Mouse (Mus musculus) right cerebral cortex, postnatal 10 days (tissue): ENCODE results near the gene Ppp1r12b.

Experiments used
- DNase-seq, 2 experiments: peaks; one replicate each; pipeline ENCODE4 v3.0.0; 2021; ENCODE audit warnings: low spot score in 2 of 2

Ppp1r12b gene

DNA sequence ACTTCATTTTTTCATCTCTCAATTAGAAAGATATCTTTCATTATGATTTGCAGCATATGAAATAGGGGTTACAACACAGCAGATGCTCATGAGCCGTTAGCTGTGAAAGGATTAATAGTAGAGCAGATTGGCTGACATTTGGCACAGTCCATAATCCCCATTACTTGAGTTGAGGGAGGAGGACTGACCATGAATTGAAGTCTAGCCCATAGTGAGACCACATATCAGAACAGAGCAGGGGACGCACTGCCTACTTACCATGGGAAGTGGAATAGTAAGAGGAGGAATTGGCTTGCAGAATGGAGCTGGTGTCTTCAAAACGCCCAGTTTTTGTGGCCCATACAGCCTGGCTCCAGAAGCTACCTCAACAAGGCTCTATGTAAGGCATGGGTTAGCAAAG lies 159.2 kb downstream of the Ppp1r12b start:
- no peak for DNase-seq

DNA sequence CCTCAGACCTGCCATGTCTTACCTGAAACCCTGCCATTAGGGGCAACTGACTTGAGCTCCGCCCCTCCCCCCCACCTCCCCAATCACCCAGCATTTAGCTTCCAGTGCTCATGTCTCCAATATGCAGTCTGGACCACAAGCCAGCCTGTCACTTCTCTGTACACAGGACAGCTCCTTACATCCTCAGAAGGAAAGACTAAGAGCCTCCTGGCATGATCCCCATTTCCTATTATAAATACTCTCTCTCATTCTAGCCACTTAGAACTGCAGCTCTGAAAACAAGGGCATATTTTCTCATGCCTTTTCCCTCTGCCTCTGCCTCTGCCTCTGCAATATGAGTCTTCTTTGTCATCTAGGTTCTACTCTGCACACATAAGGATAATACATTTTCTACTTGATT lies 159.7 kb downstream of the Ppp1r12b start:
- no peak for DNase-seq

DNA sequence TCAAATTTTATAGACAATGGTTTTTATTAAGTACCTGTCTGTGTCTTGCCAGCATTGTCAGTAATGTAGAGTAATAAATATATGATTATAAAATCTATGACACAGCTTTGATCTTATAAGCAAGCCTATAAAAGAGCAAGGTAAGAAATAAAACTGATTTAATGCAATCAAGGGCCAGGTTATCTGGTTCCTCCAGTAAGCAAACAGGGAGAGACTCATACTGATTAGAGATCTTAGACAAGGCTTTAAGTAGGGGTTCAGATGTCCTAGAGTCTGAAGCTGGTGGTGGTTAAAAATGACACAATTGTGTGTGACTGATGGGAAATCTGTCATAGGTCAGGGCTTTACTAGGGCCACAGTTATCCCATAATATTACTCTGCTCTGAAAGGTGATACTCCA lies 164.3 kb downstream of the Ppp1r12b start:
- no peak for DNase-seq

DNA sequence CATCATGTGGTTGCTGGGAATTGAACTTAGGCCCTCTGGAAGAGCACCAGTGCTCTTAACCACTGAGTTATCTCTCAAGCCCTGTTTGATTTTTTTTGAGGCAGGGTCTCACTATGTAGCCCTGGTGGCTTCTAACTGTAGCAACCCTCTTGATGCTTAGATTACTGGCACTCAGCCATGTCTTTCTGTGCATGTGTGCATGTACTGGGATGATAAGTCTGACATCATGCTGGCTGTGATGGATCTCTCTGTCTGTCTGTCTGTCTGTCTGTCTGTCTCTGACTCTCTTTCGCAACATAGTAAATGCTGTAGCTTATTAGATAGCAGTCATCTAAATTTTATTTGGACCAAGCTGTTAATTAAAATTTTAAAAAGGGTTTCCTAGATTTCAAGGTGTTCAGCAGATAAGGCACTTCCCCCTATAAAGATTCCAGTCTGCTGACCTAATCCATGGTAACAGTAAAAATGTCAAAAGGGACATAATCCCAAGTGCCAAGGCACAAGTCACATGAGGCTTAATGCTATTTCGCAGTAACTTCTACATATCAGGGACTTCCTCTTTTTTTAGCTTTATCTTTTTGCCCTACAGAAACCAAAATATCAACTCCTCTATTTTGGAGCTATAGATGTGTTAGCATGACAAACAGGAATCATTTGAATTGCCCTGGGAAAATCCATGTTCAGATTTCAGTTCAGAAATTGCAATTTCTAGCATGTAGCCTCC lies 164.9 kb downstream of the Ppp1r12b start:
- DNase-seq = no peak

DNA sequence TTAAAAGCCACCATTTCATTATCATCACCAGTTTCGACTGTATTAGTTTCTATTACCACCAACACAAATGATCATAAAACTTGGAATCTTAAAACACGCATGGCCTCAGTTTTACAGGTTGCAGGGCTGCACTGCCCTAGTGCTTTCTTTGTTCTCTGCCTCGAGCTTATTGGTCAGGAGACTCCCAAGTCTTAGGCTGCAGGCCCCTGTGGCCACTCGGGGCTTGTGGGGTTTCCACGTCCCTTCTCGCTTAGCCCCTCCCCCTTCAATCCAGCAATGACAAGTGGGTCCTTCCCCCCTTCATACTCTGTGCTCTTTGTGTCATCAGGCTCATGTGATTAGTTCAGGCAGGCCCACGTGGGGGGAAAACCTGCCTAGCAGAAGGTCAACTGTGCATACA lies 167.6 kb downstream of the Ppp1r12b start:
- no peak for DNase-seq

DNA sequence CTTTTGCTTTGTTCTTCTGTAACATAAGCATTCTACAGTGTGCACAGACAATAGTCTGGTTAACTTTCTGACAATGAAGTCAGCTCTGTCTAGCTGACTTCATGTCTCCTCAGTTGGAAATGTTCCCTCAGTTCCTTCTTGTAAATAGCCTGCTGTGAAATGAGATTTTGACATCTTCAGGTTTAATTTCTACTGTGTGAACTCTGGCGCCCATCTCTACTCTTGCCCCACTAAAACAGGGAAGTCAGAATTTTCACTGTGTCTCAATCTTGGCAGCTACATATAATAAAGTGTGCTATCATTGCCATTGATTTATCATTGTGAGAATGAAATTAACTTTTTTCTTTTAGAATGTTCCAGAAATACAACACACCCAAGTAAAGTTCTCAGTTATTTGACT lies 170.8 kb downstream of the Ppp1r12b start:
- no peak for DNase-seq

DNA sequence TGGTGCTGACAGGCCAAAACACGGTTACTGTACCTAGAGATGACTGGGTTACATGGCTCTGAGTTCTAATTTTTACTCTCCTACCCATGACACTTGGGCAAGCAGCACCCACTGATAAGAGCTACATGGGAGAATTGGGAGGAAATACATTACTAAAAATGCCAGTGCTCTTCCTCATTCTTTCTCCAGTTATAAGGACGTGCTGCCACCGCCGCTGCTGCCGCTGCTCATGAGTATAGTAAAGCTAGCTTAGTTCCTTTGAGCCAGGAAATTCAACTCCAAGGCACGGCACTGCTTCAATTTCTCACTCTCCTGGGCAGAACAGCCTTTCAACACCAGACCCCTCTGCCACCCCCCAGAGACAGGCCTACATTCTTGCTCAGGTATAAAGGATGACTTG lies 171.3 kb downstream of the Ppp1r12b start:
- DNase-seq = no peak

DNA sequence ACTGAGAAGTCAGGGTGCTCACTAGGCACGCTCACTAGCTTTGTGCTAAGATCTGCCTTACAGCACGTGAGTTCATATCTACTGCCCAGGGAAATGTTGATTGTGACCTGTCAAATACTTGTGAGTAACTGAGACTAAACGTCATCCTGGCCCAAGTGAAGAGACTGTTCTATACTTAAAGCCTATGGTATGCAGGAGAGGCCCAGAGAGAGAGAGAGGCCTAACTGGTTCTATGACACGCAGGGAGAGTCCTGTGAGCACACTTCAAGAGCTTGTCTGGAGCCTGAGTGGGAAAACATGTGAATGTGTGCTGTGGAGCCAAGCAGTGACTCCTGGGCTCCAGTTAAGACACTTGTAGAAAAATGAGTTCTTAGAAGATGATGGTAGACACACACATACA lies 171.8 kb downstream of the Ppp1r12b start:
- DNase-seq = no peak

DNA sequence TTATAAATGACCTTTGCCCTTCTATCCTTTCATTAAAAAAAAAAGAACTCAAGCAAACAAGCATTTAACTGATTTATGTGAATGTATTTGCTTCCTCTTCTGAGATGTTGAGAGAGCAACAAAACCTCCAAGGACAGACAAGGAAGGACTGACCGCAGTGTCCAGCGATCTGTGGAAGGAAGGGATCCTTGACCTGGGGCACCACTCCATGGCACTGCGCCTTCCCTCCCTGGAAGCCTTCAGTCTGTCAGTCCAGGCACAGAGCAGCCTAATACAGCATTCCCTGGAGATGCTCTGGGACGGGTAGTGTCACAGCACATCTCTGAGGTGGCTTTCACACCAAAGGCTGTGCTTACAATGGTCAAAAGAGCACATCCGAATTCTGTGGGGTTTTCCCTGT lies 172.9 kb downstream of the Ppp1r12b start:
- DNase-seq = no peak

DNA sequence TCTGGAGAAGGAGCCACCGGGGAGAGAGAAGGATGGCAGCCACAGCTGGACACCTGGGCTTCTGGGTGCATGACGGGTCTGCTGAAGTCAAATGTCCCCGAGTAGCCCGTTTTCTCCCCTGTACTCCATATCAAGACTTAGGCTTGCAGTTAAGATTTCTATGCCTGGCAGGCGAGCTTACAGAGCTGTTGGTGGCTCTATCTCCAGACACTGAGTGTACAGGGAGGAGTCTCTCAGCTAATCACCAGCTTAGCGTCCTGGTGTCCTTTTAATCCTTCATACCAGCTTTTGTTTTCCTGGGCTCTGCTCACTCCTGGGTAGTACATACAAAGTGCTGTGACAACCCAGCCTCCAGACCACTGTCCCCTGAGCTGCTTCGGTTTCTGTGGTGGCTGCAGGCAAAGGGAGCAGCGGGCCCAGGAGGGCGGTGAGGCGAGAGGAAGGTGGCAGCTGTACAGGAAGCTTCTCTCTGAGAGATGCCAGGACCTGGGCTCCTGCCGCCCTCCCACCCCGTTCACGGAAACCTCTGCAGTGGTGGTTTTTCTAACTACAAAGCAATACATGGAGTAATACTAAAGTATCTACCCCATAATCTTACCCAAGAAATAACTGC lies 177.7 kb downstream of the Ppp1r12b start:
- DNase-seq = no peak

DNA sequence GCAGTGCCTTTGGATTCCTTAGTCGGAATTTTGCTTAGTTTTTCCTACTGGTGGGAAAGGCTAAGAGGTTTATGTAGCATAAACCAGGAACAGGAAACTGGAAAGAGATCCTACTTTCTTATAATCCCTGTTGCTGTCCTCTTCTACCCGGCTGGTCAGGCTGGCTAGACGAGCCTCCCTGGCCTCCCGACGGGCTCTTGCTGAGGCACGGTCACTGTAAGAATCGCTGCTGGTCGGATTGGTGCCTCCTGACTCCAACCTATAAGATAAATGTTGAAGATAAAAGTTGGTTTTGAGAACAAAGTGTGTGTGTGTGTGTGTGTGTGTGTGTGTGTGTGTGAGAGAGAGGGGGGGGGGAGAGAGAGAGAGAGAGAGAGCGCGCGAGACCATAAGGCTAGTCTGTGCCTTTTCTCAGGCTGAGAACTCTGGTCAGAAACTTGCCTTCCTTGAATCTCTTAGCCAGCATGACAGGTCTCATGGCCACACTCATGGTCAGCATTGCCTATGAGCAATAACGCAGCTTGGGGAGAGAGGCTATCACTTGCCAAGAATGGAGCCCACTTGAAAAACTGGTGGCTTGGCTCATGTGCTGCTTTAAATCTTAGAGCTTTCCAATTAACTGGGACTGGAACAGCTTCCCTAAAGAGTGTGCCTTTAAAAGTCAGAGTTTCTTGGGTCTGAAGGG lies 178.4 kb downstream of the Ppp1r12b start:
- no peak for DNase-seq

DNA sequence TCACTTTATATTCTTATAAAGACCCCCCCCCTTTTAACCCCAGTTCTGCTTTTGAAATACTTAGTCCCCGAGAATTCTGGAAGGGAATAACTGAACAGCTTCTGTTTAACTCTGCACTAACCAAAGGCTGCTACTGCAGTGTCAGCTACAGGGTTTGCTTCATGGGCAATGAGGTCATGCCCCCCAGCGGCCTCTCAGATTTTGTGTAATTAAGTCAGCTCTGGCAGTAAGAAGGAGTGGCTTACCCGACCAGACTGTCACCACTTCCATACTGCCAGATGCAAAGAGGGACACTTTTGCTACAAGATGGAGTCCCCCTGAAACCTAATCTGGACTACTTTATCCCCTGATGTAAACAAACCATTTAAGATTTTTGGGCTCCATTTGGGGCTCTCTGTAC lies 180.1 kb downstream of the Ppp1r12b start:
- no peak for DNase-seq

DNA sequence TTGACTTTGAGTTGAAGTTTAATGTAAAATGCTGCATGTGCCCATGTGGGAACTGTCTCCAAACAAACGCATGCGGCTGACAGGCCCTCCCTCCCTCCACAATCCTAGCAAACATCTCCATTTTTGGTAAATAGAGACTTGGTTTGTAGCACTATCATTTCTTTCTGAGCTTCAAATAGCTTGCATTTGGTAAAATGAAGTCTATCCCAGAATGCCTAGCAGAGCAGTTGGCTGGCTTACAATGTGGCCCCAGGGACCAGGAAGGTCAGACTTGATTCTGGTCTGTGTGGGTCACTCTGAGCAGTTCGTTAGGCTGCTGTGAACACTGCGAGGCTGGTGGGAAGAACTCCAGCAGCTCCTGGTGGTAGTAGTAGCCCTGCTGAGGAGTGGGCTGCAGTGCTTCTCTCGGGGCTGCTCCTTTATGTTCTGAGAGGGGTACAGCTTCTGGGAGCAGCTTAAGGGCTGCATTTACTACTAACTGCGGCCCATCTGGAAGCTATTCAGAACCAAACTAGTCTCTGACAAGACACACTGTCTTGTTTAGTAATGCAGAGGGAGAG lies 180.9 kb downstream of the Ppp1r12b start:
- DNase-seq = no peak

DNA sequence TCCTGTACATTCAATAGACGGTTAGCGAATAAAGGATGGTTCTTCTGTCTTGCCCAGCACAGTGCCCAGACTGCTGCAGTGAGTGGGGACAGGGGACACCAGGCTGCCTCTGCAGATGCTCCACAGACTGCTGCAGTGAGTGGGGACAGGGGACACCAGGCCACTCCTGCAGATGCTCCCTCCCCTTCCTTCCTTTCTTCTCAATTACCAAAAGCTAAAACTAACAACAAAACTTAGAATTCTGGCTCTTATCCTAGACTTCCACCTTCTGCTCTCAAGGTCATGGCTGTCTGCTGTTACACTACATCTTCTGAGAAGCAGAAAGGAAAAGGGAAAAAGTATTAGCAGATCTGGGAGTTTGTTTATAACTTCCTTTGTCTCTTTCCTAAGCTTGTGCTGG lies 181.5 kb downstream of the Ppp1r12b start:
- no peak for DNase-seq

DNA sequence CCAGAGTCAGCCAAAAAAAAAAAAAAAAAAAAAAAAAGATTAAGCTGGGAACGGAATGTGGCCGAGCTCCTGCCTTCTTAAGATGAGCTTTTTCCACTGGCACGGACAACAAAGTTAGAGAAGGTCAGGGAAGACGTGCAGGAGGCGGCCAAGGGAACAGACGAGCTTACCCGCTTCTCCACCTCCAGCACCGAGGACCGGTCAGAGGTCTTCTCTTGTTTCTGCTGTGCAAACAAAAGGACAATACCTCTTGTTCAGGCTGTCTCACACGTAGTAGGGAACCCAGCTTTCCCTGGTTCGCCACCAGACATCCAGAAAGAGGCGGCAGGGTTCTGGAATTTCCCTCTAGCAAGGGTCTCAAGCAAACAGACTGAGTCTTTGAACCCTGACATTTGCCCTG lies 182.5 kb downstream of the Ppp1r12b start:
- no peak for DNase-seq

DNA sequence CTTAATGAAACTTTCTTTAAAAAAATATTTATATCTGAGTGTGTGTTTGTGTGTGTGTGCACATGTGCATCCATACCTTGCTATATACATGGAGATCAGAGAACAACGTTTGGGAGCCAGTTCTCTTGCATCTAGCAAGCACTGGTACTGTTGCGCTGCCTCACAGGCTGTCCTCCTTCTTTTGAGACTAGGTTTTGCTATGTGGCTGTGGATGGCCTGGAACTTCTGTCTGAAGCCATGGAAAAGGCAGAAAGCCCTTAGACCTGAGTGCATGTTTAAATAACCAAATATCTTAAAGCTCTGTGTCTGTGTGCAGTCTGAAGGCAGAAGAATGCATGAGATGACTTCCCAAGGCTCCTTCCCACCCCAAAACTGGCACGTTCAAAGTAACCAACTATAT lies 182.9 kb downstream of the Ppp1r12b start:
- DNase-seq = no peak

DNA sequence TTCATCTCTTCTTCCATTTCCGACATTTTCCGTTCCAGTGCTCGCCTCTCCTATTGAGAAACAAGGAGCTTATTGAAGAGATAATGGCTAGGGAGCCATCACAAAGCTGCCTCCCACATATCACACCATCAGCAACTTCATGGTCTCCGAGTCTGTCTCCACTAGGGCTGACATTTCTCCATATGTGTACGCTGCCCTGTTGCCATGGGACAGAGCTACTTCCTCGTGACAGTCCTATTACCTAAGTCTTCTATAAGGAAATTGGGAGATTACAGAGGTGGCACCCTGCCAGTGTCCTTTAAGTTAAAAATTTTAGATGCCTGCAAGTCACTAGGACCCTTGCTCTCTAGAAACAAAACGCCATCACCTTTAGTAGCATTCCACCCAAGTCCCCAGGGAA lies 183.7 kb downstream of the Ppp1r12b start:
- DNase-seq = no peak

DNA sequence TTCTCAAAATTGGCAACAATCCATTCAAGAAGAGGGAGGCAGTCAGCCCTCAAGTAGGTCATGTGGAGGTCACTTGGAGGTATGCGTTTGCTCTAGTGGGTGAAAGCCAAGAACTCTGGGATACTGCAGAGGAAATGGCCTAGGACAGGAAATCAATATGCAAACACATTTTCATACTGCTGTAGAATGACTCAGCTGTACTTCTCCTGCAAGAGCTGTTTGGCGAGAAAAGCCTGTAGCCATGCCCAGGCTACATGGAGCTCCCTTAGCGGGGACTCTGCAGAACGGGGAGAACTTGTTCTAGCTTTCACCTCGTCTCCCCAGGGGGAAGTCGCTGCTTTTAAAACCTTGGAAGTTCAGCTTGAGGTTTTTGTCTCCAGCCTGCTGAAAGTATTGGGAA lies 184.4 kb downstream of the Ppp1r12b start:
- no peak for DNase-seq

DNA sequence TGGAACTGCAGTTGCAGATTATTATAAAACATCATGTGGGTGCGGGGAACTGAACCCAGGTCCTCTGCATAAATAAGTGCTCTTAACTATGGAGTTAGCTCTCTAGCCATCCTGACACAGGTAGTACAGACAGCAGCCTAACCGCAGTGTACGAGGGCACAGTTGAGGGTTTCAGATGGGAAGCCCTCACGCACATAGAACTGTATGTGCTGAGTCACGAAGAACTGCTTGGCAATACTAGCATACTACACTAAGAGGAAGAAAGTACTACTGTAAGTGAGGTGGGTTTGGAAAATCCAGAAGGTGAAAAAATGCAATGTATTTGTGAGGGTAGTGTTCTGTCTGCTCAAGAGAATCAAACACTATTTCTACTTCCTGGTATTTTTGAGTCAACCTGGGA lies 185.4 kb downstream of the Ppp1r12b start:
- no peak for DNase-seq

DNA sequence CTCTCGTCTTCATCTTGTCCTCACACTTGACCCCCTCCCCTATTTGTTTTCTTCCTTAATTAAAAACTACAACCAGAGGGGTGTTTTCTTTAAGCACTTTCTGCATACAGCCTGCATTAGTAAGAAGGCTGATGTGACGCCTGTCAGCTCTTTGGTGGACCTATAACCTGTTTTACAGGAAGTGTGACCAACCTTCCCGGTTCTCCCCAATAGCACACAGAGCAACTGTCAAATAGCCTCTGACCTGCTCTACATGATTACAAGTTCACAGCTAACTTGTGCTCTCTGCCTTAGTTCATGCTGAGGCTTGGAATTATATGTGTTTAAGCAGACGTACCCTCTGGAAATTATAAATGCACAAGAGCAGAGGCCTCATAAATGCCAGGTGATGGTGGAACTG lies 189.3 kb downstream of the Ppp1r12b start:
- no peak for DNase-seq

DNA sequence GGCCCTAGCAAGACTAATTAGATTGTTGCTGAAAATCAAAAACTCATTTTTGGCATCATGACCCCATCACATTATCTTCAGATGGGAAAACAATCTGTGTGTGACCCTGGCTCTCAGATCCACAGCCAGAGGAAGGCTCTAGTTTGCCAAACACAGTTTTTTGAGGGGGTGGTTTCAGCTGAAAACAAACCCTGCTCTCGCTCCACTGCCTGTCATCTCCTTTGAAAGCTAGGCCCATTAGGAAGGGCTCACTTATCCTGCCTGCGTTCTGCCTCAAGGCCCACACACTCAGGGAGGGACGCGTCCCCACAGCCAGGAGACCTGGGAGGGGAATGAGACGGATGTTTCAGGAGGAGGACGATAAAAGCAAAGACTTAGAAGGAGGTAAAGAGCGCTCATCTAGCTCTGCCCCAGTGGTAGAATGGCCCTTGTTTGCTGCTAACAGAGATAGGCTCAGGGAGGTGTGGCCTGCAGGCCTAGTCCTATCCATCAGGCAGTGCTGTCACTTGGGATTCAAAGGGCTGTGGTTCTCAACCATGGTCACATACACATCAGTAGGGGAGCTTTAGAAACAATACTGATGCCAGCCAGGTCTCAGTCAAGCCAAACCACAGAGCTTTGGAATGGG lies 190.8 kb downstream of the Ppp1r12b start:
- DNase-seq = no peak

DNA sequence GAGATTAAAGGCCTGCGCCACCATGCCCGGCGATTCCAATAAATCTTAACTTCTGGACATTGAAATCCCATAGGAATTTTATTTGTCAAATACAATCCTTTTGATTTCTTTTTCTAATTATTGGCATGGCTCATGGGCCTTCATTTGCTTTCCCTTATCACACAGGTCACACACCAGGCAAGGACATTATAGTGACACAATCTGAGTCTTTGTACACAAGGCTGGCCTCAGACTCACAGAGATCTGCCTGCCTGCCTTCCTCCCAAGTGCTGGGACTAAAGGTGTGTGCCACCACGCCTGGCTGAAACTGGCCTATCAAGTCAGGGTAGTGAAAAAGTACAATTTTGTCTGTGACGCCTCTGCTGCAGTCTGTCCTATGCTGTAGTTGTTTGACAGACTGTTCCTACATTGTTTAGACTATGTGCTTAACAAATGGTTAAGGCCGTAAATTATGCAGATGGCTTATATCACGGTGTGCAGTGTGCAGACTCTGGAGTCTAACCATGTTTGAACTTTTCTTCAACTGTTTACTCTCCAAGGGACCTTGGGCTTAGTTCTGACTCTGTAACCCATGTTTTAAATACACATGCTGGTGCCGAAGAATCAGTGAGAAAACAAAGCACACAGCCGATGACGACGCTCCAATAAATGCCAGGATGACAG lies 191.8 kb downstream of the Ppp1r12b start:
- DNase-seq = no peak
